Mouse (Mus musculus) hematopoietic multipotent progenitor cell, adult 10-12 weeks (in vitro differentiated cells): ENCODE results near the gene Gm45213. TPM values are rescaled to one million over a fixed set of nuclear protein-coding genes. Genes with fewer than 3 reads are reported as not detected.

Source experiments
- polyA plus RNA-seq: library from polyadenylated mRNA; stranded (reverse); fragments of >175 nt; gene quantifications from 2 replicates; pipeline ENCODE4 v1.2.3, GENCODE M21; 2012; ENCODE audit warnings: low replicate concordance

Gene Gm45213
- polyA plus RNA-seq, result not detected in 2 replicates

GRCm38 (mm10) chr7:66043552-66044459, at the start of gene Gm45213:
Gene Gm45213, plus strand, starts transcription at chr7:66043602.

GRCm38 (mm10) chr7:66058703-66059102, 15.3 kb downstream of the Gm45213 start, which contains the start of gene Snrpa1:
Gene Snrpa1, plus strand, starts transcription at chr7:66059003.

DNA sequence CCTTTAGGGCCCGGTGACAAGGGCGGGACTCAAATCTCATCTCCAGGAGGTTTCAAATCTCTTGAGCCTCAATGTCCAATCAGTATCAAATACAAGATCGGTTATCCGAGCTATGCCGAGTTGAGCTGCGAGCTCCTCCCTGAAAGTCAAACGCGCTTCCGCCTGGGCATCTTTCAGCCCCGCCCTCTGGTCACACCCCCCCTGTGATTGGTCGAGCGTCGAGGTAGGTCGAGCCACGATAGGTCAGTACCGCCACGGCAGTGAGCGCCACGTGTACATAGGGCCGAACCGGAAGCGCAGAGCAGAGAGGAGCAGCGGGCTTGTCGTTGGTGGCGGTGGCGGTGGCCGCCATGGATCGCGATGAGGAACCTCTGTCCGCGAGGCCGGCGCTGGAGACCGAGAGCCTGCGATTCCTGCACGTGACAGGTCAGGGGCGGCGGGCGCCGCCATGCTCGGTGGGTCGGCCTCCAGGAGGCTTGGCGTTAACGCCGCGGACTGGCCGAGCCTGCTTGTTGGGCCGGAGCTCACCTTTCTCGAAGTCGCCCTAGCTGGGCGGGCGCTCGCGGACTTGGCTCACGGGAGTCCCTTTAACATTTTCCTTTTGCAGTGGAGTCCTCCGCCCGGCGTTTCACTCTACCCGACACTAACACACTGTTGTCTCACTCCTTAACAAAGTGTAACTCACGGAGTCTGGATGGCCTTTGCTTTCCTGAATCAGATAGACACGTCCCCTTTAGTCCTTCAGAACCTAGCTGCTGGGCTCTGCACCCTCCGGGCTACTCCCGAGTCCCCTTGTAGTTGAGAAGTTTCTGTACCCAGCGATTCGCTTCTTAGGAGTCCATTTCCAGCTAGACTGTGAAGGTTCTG, 36.2 kb downstream of the Gm45213 start, which contains the start of gene Selenos:
Gene Selenos, plus strand, starts transcription at position 286 of the 867 bp plus-strand sequence.

GRCm38 (mm10) chr7:66108961-66109854, 65.8 kb downstream of the Gm45213 start, which contains the start of gene Chsy1:
Gene Chsy1, plus strand, starts transcription at chr7:66109515.

Other genes starting within 250 kb of the Gm45213 start
- gene Pcsk6, start 181.9 kb upstream of the Gm45213 start, polyA plus RNA-seq, result 0.06 TPM in 1 of 2 replicates, not detected in the other
- 17.3 and 34.4 TPM in 2 replicates for gene Snrpa1, start 15.4 kb downstream of the Gm45213 start, polyA plus RNA-seq
- gene Selenos, start 36.0 kb downstream of the Gm45213 start, polyA plus RNA-seq, result 48.6 and 51.9 TPM in 2 replicates
- 20.8 and 27.7 TPM in 2 replicates for gene Chsy1, start 65.9 kb downstream of the Gm45213 start, polyA plus RNA-seq